Mouse (Mus musculus): ENCODE results near the gene Baz2b. TPM values are rescaled to one million over a fixed set of nuclear protein-coding genes. Genes with fewer than 3 reads are reported as not detected.
A peak's percentile ranks its signal among the peaks of the same experiment; 100 is the strongest.

The Baz2b gene
- total RNA-seq, 2 experiments from 2014 or later, result 55.3 to 56.7 TPM

DNA sequence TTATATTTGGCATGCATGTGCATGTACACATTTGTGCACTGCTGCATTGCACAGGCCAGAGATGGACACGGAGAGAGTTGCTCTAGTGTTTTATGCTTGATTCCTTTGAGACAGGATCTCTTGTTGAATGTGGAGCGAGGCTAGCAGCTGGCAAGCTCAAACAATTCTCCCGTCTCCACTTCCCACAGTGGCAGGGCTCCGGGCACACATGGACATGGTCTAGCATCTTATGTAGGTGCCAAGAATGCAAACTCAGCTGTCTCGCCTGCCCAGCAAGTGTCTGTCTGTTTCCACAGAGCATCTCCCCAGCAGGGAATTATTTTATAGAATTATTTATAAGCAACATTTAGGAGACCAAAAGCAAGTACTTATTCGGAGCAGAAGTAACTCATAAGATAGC lies 243.2 kb downstream of the Baz2b start:
- peak in 1 of 2 experiments; percentile 12 for DNase-seq (ENCODE audit: low spot score in 2 of 2)

DNA sequence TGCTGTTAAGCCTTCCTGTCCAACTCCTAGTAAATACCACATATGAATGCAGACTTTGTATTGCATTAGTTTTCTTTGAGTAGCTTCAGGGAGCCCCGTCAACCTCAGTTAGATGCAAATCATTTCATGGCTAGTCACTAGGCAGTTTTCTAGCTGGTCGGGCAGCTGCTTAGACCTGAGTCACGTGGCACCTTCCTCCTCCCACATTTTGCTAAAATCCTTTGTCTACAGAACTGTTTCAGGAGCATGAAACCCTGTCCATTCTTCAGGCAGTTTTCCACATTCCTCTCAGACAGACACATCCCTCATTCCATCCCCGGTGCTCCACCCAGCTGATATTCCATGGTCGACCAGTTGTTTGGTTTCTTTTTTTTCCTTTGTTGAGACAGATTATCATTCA lies 246.6 kb downstream of the Baz2b start:
- DNase-seq (ENCODE audit: low spot score in 2 of 2), result no peak

DNA sequence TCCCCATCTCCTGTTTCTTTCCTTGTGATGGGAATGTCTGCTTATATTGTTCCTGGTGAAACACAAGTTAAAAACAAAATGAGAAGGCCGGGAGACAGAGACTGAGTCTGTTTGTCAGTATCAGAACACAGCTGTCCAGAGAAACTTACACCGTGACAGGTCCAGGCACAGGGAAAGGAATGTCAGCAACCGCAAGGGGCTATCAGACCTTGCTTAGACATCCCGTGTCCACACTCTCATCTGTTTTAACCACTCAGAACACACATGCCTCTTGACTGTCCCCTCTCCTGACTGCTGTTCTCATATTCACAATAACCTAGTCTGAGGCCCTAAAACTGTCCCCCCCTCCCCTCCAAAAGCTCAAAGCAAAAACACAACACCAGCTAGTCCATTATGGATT lies 247.1 kb downstream of the Baz2b start:
- DNase-seq (ENCODE audit: low spot score in 2 of 2), result no peak

DNA sequence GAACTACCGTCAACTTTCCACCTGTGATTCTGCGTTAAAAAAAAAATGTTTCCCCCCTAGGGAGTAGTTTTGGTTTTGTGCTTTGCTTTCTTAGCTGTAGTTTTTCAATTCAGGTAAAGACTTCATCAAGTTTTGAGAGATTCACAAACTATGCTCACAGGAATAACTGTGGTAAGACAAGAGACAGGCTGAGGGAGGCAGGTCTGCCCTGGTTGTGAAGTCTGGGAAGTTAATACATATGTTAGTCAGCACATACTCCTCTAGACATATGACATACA lies 249.2 kb downstream of the Baz2b start:
- DNase-seq (ENCODE audit: low spot score in 2 of 2), result no peak

- no peak for DNase-seq (ENCODE audit: low spot score in 2 of 2)
Measured at GRCm38 (mm10) chr2:59959668-59960494, 249.8 kb downstream of the Baz2b start.

DNA sequence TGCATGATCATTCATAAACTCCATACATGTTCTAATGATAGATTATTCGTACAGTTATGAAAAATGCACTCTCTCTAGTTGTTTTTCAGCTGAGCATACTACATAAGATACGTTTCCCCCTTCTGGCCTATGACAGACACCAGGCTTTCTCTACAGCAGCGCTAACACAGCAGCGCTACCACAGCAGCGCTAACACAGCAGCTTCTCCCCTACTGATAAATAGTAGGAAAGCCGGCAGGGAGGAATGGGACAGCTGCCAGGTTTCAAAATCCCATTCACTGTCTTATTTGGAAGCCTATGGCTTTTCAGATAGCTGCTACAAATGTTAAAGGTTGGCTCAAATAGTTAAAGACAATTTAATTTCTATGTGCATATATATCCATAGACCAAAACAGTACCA lies 251.1 kb downstream of the Baz2b start:
- DNase-seq (ENCODE audit: low spot score in 2 of 2), result no peak

DNA sequence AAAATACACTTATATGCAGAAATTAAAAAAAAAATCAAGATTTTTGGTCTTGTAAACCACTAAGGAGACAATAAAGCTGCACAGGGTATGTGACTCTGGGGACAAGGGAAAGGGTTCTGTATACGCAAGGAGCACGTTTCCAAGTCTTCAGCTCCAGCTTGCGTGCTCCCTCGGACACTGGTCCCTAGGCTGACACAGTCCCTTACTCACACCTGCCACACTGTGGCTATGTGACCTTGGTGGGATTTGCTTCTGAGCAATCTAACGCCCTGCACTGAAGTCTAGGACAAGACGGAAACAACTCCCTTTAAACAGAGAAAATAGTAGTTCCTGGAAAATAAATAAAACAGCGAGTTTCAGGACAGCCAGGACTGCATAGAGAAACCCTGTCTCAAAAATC lies 253.7 kb downstream of the Baz2b start:
- DNase-seq (ENCODE audit: low spot score in 2 of 2), result no peak

GRCm38 (mm10) chr2:59954791-59955190 lies 254.8 kb downstream of the Baz2b start:
- no peak for DNase-seq (ENCODE audit: low spot score in 2 of 2)

- DNase-seq (ENCODE audit: low spot score in 2 of 2), result no peak
Measured at GRCm38 (mm10) chr2:59952286-59953014, 257.2 kb downstream of the Baz2b start.

- DNase-seq (ENCODE audit: low spot score in 2 of 2), result no peak
Measured at GRCm38 (mm10) chr2:59951706-59952105, 257.9 kb downstream of the Baz2b start.

DNA sequence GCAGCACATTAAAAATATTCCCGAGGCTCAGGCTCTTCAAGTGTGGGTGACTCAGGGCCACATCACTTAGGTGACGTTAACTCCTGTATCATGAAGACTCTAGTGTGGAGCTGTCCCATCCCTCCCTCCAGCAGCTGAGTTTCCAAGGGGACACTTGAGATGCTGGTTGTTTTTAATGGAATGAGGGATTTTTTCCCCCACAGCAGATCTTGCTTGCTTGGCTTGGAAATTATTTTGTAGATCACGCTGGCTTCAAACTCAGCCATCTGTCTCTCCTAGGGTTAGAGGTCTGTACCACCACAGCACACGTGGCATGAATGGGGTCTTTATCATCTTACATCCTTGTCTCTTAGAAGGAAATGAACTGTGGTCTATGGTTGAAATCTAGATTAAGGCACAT lies 258.5 kb downstream of the Baz2b start:
- no peak for DNase-seq (ENCODE audit: low spot score in 2 of 2)

- no peak for DNase-seq (ENCODE audit: low spot score in 2 of 2)
Measured at GRCm38 (mm10) chr2:59936296-59936695, 273.3 kb downstream of the Baz2b start.

- no peak for DNase-seq (ENCODE audit: low spot score in 2 of 2)
Measured at GRCm38 (mm10) chr2:59933129-59933528, 276.5 kb downstream of the Baz2b start.

DNA sequence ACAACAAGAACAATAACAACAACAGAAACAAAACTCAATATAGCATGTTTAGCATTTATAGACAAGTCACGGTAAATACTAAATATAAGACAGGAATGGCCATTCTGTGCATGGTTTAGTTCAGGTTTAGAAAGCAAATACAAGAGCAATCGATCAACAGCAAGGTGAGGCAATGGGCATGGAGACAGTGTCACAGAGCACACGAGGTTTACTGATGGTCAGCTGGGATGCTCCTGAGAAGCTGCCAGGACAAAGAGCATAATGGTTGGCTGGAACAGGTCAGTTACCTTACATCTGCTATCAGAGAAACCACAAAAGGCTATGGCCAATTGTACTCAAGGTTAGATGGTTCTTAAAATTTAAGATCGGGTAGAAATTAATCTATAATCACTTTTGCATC lies 277.4 kb downstream of the Baz2b start:
- DNase-seq (ENCODE audit: low spot score in 2 of 2), result no peak

DNA sequence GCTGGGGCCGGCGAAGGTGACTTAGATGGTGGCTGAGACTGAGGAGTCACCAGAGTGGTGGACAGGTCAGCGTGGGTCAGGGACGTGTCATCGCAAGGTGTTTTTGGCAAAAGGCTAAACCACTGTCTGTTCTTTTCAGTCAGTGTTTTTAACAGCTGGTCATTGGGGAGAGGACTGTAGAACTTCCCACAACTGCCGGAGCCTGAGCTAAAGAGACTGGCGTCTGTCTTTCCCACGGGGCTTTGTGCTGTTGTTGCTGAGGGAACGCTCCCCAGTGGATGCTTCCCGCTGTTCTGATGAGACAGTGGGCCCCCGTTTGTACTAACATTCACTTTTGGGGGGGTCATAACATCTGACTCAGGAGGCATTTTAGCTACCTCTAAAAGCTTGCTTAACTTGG lies 296.0 kb downstream of the Baz2b start:
- no peak for DNase-seq (ENCODE audit: low spot score in 2 of 2)

GRCm38 (mm10) chr2:59908048-59908447 lies 301.6 kb downstream of the Baz2b start:
- no peak for DNase-seq (ENCODE audit: low spot score in 2 of 2)

GRCm38 (mm10) chr2:59904007-59904406 lies 305.6 kb downstream of the Baz2b start:
- no peak for DNase-seq (ENCODE audit: low spot score in 2 of 2)

- DNase-seq (ENCODE audit: low spot score in 2 of 2), result no peak
Measured at GRCm38 (mm10) chr2:59898666-59899065, 311.0 kb downstream of the Baz2b start.

DNA sequence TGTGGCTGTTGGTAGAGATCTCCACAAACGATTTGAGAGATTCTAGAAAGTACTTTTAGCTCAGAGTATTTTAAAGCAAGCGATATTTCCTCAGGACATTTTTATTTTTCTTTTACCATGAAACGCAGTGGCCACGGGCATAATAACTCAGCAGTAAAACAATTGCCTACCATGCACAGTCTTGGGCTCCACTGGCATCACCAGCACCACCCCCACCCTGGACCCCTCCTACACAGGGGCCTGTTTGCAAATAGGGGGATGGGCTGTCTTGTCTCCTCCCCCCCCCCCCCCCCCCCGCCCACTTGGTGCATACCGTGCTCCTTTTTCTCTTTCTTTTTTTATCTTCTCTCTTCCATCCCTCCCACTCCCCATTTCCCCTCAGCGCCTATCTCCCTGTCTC lies 311.5 kb downstream of the Baz2b start:
- DNase-seq (ENCODE audit: low spot score in 2 of 2), result no peak

- no peak for DNase-seq (ENCODE audit: low spot score in 2 of 2)
Measured at GRCm38 (mm10) chr2:59896837-59897236, 312.8 kb downstream of the Baz2b start.

DNA sequence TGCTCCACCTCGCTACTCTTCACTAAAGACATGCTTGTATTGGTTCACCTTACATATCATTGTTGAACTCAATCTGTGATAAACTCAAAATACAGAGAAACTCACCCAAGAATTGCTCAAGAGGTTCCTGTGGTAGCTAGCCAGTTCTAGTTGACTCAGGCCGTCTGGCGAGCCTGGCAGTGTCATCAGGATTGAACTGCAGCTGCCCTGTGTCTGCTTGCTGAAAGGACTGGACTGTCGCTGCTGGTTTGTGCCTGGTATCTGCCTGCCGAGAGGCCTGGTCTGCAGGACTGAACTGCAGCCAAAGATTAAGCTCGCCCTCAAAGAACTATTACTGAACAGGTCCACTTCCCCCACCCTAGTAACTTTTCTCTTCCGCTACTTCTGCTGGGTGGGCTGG lies 313.2 kb downstream of the Baz2b start:
- no peak for DNase-seq (ENCODE audit: low spot score in 2 of 2)

GRCm38 (mm10) chr2:59889699-59890098 lies 319.9 kb downstream of the Baz2b start:
- no peak for DNase-seq (ENCODE audit: low spot score in 2 of 2)

GRCm38 (mm10) chr2:59882742-59883281 lies 326.8 kb downstream of the Baz2b start:
- no peak for DNase-seq (ENCODE audit: low spot score in 2 of 2)
